Mouse (Mus musculus) telencephalon, adult 2 months (tissue): ENCODE data around the gene Tmprss6.

Source experiments
- DNase-seq: peaks from one replicate; pipeline ENCODE4 v3.0.0-alpha.2; 2011; ENCODE audit warnings: low read depth, low spot score

Tmprss6 gene

DNA sequence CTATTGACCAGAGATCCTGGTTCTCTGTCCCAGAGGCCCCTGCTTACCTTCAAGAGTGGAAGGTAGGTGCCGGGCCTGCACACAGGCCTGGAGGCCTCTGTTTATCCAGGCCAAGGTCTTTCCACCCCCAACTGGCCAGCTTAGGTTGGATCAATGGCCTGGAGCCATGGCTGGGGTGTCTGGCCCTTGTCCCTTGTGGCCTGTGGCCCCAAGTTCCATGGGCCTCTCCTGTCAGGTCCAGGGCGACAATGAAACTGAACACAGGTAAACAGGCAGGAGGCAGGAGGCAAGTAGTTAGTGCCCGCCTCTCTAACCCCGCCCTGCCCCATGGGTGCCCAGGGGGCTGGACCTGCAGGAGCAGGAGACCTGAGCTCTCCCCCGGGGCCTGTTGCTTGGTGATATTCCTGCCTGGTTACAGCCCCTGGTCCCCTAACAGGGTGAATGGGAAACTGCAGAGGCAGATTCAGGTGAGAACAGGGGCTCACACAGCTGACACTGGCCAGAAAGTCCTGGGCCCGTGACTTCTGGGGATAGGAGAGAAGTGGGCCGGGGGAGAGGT lies at the start of gene Tmprss6:
Gene Tmprss6 (minus strand): TSS at position 256 of the 559 bp plus-strand sequence.
- DNase-seq, result no peak

DNA sequence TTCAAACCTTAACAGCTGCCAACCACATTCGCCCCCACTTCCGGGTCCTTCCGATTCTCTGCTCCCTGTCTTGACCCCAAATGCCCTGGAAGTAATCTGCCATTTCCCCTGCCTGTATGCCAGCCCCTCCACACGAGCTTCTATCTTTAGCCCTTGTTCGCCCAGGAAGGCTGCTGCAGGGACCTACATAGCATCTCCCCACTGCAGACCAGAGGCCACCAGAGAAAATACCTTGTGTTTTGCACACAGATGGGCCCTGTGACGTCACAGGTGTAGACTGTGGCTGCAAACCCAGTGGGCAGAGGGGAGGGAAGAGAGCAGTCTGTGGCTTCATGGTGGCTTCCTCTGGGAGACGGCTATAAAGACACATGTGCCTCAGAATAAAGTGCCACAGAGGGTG lies 49.8 kb upstream of the Tmprss6 start:
- no peak for DNase-seq

GRCm38 (mm10) chr15:78515759-78516158 lies 47.3 kb upstream of the Tmprss6 start:
- no peak for DNase-seq

- DNase-seq, result peak; percentile 47
Observed at GRCm38 (mm10) chr15:78514393-78515146, 46.1 kb upstream of the Tmprss6 start.

- no peak for DNase-seq
Observed at GRCm38 (mm10) chr15:78513019-78513418, 44.6 kb upstream of the Tmprss6 start.

DNA sequence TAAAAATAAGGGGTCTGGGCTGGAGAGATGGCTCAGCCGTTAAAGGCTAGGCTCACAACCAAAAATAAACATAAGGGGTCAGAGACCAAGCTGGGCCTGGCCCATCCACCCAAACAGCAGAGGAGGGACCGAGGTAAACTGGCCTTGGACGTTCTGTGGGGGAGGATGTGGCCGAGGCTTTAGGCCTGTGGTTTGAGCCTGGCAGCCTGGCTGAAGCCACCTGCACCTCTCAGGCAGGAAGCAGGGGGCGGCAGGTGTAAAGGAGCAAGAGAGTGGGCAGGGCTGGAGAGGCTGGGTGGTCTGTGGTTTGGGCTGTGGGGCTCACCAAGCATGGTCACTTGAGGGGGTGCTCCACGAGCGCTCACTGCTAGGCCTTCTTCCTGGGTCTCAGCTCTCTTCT lies 43.5 kb upstream of the Tmprss6 start:
- no peak for DNase-seq

DNA sequence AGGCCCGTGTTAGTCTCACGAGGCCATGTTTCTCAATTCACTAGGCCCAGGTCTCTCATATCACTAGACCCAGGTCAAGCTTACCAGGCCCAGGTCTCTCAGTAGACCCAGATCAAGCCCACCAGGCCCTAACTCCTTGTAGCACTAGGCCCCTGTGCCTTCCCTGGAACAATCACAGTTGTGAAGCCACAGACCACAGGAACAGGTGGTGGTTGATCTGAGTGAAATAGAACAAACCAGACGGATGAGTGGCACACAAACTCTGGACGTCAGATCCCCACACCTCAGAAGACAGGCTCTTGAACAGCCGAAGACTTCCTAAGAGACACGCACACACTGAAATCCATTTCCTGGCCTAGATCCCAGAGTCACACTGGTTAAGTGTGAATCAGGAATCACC lies 42.3 kb upstream of the Tmprss6 start:
- no peak for DNase-seq

DNA sequence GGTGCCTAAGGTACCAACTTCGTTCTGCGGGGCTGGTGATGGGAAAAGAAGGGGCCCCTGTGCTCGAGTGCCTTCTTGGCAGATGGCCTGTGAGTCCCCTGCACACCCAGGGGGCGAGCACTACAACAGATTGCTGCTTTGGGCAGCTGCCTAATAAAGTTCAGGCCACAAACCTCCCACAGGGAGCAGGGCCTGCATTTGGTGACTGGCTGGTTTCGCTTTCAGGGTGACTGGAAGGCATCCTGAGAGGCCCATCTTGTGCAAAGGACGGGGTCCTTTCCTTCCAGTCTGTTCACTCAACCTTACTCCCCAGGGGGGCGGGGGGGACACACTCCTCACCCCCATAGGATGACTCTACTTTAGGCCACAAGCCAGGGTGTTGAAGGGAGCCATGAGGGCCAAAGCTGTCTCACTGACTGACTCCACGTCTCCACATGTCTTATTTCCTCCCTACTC lies 41.7 kb upstream of the Tmprss6 start:
- DNase-seq, result no peak

DNA sequence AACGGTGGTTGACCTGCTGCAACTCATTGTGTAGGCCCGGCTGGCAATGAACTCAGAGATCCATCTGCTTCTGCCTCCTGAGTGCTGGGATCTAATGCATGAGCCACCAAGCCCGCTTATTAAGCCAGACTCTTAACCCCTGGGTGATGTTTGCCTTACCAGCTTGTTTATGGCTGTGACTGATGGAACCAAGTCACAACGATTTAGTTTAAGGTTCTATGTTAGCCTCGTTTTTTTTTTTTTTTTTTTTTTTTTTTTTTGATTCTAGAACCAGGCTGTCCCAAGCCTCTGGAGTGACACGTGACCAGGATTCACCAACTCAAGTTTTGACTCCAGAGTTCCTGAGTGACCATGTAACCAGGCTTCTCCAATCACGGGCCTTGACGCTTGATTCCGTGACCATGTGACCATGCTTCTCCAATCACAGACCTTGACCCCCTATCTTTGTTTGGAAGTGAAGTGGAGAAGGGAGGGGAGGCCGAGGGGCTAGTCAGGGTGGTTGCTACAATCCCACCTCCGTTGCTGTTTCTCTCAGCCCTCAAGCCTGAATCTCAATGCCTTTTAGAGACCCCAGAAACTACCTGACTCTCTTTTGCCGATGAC lies 41.0 kb upstream of the Tmprss6 start:
- no peak for DNase-seq

GRCm38 (mm10) chr15:78508443-78508842 lies 40.0 kb upstream of the Tmprss6 start:
- DNase-seq, result no peak

DNA sequence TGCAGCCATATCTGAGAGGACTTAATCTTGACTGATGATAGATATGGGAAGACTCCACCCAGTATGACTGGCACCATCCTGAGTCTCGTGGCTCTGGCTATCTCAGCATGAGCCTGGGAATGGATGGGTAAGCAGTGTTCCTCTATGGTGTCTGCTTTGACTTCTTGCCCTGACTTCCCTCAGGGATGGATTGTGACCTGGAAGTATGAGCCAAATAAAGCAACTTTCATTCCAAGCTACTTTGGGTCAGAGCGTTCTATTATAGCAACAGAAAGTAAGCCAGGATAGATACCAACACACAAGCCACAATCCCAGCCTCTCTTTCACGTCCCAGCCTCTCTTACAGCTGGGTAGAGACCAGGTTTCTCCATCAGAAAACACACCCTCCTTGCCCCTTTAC lies 37.1 kb upstream of the Tmprss6 start:
- DNase-seq, result no peak

GRCm38 (mm10) chr15:78504816-78505215 lies 36.4 kb upstream of the Tmprss6 start:
- DNase-seq, result no peak

DNA sequence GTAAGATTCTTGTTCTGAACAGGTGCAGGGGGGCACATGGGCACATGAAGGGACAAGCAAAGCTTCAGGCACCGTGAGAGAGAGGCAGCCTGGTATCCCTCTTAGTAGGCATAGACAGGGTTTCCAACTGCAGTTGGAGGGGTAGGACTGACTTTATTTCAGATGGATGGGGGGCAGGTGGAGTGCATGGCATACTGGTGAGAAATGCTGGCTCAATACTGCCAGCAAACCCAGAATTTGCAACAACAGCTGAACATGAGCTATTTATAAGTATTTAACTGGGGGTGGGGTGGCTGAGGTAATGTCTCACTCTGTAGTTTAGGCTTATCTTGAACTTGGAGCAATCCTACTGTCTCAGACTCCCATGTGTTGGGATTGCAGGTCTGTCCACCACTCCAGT lies 35.6 kb upstream of the Tmprss6 start:
- no peak for DNase-seq

GRCm38 (mm10) chr15:78502437-78503132 lies 34.2 kb upstream of the Tmprss6 start:
- DNase-seq, result no peak

DNA sequence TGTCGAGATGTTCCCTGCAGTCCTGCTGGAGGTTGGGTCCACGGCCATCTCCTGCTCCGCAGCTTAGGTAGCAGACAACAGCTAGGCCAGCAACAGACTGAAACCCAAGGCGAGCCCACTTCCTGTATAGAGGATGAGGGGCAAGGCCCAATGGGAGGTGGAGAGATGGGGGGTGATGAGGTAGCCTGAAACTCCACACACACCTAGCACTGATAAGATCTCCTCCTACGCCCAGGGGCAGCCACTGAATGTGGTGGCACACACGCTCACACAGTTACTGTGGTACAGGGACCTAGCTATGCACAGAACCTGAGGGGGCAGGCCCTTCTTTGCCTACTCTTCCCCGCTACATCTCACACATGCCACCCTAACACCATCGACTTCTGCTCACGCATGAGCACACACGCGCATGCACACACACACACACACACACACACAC lies 26.6 kb upstream of the Tmprss6 start, which contains the start of gene Il2rb:
Gene Il2rb (minus strand): TSS at position 304 of the 439 bp plus-strand sequence.
- DNase-seq, result no peak

DNA sequence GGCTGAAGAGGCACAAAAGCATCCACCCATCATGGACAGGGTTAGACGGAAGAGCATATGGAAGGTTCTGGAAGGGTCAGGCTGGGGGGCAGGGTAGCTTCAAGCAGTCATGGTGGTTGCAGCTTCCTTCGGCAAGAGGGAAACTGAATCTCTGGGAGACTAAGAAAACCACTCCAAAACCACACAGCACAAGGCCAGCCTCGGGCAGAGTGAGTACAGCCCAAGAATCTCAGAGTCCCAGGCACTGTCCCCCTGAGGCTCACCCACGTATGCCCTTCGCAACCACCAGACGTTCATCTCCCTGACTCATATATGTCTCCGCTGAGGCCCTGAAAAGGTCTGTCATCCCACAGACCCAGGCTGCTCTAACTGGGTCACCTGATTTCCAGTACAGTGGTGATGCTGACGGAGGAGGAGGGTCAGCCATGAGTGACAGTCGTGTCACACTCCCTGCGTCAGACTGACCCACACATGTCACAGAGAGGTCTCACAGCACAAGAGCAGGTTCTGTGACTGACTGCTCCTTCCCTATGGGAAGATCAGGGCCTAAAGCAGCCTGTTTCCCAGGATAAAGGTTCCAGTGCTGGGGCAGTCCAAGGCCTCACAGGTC lies 25.1 kb upstream of the Tmprss6 start:
- DNase-seq, result no peak

GRCm38 (mm10) chr15:78491301-78491700 lies 22.9 kb upstream of the Tmprss6 start:
- DNase-seq, result no peak

GRCm38 (mm10) chr15:78489906-78490305 lies 21.5 kb upstream of the Tmprss6 start:
- DNase-seq, result no peak

GRCm38 (mm10) chr15:78489248-78489647 lies 20.8 kb upstream of the Tmprss6 start:
- no peak for DNase-seq

DNA sequence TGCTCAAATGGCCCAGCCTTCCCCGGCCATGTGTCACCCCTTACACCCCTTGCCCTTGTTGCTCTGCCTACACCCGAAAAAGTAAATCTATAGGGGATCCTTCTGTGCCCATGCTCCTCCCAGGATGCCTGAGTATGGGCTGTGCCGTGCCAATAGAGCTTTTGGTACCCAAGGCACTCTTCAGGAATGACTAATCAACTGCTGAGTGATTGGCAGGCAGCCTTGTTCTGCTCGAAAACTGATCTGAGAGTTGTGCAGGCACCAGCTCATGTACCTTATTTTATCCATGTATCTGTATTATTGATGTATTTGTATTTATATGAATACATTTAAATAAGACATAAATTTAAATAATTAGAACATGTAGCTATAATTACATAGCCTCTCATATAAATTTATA lies 18.6 kb upstream of the Tmprss6 start:
- DNase-seq, result no peak

DNA sequence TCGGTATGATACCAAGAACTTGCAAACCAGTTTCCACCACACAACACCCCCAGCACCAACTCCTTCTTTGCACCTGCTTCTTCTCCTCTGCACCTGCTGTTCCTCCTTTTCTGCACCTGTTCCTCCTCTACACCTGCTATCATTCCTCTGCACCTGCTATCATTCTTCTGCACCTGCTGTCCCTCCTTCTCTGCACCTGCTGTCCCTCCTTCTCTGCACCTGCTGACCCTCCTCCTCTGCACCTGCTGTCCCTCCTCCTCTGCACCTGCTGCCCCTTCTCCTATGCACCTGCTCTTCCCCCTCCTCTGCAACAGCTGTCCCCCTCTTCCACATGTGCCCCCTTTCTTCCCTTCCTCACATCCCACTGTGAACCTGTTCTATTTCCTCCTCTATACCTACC lies 18.1 kb upstream of the Tmprss6 start:
- DNase-seq, result no peak

DNA sequence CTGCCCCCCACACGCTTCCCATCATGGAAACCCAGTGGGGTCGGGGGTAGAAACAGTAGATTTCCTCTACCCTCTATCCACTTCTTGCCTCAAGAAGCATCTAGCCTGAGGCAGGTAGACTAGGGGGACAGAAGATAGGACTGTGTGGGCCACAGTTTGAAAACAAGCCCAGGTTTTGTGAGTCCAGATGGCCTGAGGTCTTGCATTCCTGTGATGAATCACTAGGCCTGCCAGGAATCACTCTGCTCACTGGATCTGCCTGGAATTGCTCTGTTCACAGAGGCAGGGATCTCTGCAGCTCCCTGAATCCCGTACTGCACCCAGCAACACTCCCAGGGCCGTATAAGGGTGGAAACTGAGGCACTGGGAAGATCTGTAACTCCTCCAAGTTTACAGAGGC lies 14.9 kb upstream of the Tmprss6 start:
- DNase-seq, result peak; percentile 10
